Mouse (Mus musculus) forebrain, embryonic 12.5 days (tissue): ENCODE results near the gene Phc2. TPM values are rescaled to one million over a fixed set of nuclear protein-coding genes. Genes with fewer than 3 reads are reported as not detected.
"Not testable (repeated sequence)": the region's sequence is repeated elsewhere in the genome, so short reads cannot be mapped to it uniquely, and the experiment has no call there.

Experiments
- ATAC-seq: fragments of 200-750 bp; cut with Nextera tagmentation; 2 replicates; pipeline ENCODE4 v1.8.0; 2017; ENCODE audit warnings: moderate TSS enrichment; ENCODE audit not compliant: low FRiP score
- H3K27ac ChIP-seq: fragments of 300-500 bp; sonication (generic); 2 replicates; pipeline ENCODE4 v1.5.1; 2016; ENCODE audit warnings: mild to moderate bottlenecking
- H3K27me3 ChIP-seq: fragments of 300-500 bp; sonication (generic); 2 replicates; pipeline ENCODE4 v1.6.1; 2016; ENCODE audit warnings: mild to moderate bottlenecking
- H3K36me3 ChIP-seq: fragments of 300-500 bp; sonication (generic); replicated peaks from 2 replicates; pipeline ENCODE4 v1.6.1; 2016; ENCODE audit warnings: mild to moderate bottlenecking
- H3K4me1 ChIP-seq: fragments of 300-500 bp; sonication (generic); 2 replicates; pipeline ENCODE4 v1.6.1; 2016
- H3K4me2 ChIP-seq: fragments of 300-500 bp; sonication (generic); 2 replicates; pipeline ENCODE4 v1.6.1; 2016; ENCODE audit warnings: mild to moderate bottlenecking, moderate library complexity
- H3K4me3 ChIP-seq: fragments of 300-500 bp; sonication (generic); replicated peaks from 2 replicates; pipeline ENCODE4 v1.5.1; 2016; ENCODE audit warnings: mild to moderate bottlenecking
- H3K9ac ChIP-seq: fragments of 300-500 bp; sonication (generic); 2 replicates; pipeline ENCODE4 v1.6.1; 2016; ENCODE audit warnings: mild to moderate bottlenecking
- H3K9me3 ChIP-seq: fragments of 300-500 bp; sonication (generic); 2 replicates; pipeline ENCODE4 v1.6.1; 2016
- WGBS: fragments of 180-500 bp; shearing (Covaris S2); methylation state at CpG from one replicate; pipeline ENCODE4 v1.1.7; 2016; 5-methylcytosine and 5-hydroxymethylcytosine counted together
- polyA plus RNA-seq: library from polyadenylated mRNA; unstranded; fragments of >200 nt; fragmentation: Nextera tagmentation; extraction: Ambion mirVana; gene quantifications from 2 replicates; pipeline ENCODE4 v1.2.1, GENCODE M21; 2016

Phc2 gene
- polyA plus RNA-seq = 56.1 and 148 TPM in 2 replicates

DNA sequence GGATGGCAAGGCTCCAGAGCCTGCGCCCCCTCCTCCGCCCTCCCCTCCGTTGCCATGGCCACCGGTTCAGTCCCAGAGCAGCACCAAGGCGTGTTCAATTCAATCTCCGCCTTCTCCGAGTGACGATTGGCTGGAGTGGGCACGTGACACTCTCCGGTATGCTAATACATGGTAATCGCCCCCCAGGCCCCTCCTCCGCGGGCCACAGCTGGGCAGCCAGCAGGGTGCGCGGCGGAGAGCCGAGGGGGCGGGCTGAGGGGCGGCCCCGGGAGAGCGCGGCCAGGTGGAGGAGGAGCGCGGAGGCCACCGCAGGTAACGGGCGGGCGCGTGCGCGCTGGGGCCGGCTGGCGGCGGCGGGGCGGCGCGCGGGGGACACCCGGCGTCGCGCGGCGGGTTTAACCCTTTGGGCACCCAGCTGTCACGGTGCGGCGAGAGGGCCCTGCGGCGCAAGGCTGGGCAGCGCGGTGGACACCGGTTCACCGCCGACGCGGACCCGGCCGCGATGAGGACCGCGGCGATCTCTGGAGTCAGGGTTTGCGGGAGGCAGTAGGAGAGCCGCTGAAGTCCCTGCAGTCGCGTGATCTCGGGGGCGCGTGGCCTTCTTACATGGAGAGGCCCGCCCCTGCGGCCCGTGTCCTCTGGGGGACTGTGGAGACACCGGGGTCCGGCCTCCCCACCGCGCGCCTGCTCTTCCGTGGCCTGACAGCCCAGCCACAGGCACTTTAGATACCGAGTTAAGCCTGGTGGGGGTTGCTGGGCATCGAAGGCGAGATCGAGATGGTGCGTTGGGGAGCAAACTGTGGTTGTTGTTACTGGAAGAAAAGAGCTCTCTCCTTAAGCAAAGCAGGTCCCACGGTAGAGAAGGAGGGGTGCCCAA, at the start of gene Phc2:
Phc2 (plus strand) TSS at position 198 of the 877 bp plus-strand sequence.
- H3K27me3 ChIP-seq = peaks cover 21% of the 10 kb centered on the region
- H3K36me3 ChIP-seq = no peaks in the 10 kb centered on the region
- H3K4me3 ChIP-seq = peak within 1 kb of the TSS; percentile 72
- no peaks in the 10 kb centered on the region for H3K9me3 ChIP-seq
- peak within 1 kb of the TSS; percentile 70 for H3K9ac ChIP-seq
- H3K4me2 ChIP-seq = peak within 1 kb of the TSS; percentile 96
- H3K27ac ChIP-seq = peak within 1 kb of the TSS; percentile 81
- H3K4me1 ChIP-seq = peaks cover 29% of the 10 kb centered on the region
- under 1% methylated on average over 68 of the region's 85 CpGs for WGBS
- peak; percentile 99 for ATAC-seq

DNA sequence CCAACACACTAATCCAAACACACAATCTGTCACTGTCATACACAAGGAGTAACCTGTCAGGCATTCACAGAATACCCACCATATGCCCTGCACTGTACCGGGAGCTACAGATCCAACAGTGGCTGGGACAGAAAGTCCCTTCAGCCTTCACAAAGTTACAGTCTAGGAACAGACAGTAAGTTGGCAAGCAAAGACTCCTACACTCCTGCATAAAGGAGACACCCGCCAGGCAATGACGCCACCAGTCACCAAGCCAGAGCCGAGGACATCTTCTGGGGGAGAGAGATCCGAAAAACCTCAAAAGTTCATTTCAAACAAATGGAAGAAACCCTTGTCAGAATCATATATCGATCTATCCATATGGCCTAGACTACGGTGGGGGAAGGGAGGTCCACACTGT, 47.9 kb upstream of the Phc2 start:
- no peak overlapping the region for H3K9ac ChIP-seq
- H3K4me1 ChIP-seq = peaks cover 13% of the 10 kb centered on the region
- no peak for ATAC-seq
- no peaks in the 10 kb centered on the region for H3K9me3 ChIP-seq
- H3K27ac ChIP-seq = no peak overlapping the region
- 97% methylated on average over 7 of the region's 7 CpGs for WGBS
- H3K4me2 ChIP-seq = no peak overlapping the region
- no peak overlapping the region for H3K4me3 ChIP-seq
- H3K27me3 ChIP-seq = no peaks in the 10 kb centered on the region
- H3K36me3 ChIP-seq = peaks cover 29% of the 10 kb centered on the region

DNA sequence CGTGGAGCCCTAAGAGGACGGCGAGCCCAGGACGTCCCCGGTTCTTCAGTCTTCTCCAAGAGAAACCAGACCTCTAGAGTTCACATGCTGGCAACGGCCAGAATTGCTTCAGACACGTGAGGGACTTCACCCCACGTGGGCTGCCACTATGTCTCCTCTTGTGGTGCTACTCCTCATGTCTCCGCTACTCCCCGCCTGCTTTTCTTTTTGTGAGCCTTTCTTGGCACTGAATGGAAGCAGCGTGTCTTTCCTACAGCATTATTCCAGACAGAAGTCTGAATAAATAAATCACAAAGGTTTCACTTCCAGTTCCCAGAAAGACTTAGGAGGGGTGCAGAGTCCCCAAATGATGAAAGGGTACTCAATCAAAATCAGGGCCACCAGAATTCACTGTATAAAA, 46.8 kb upstream of the Phc2 start:
- WGBS = 86% methylated on average over 11 of the region's 11 CpGs
- Histone ChIP-seq H3K9me3 (no peaks in the 10 kb centered on the region), H3K9ac (no peak overlapping the region), H3K36me3 (peaks cover 21% of the 10 kb centered on the region), H3K4me3 (no peak overlapping the region), H3K4me2 (no peak overlapping the region), H3K27me3 (no peaks in the 10 kb centered on the region), H3K27ac (no peak overlapping the region), H3K4me1 (peaks cover 13% of the 10 kb centered on the region)
- no peak for ATAC-seq

DNA sequence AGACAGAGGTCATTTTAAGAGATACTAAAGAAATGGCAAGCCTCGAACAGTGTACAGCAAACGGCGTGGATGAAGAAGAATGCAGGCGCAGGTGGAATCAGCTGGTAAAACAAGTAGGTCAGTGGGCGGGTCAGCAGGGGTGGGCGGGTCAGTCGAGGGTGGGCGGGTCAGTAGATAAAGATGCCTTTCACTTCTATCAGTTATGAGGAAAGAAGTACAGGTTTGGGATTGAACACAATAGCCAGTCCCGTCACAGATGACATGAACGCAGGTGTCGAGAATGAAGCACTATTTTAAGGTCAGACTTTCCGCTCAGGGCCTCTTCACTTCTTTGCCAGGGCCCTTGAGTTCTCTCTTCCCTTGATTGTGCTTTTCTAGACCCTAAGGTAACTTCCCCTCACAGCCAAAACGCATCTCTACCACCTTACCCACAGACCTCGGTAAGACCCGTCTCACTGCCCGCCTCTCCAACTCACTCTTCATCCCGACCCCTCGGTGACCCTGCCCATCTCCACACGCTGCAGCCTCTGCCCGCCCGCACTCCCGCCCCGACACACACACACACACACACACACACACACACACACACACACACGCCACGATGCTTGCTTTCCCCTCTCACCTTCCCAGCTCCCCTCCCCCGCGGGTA, 45.1 kb upstream of the Phc2 start:
- peak overlapping the region; percentile 31; the same call in 1 of the 2 replicates for H3K27ac ChIP-seq
- H3K9ac ChIP-seq = peak overlapping the region; percentile 76
- ATAC-seq = peak; percentile 62
- H3K4me1 ChIP-seq = peaks cover 13% of the 10 kb centered on the region
- H3K27me3 ChIP-seq = no peaks in the 10 kb centered on the region
- H3K4me3 ChIP-seq = peak overlapping the region; percentile 67
- peaks cover 4% of the 10 kb centered on the region for H3K36me3 ChIP-seq
- WGBS = 11% methylated on average over 27 of the region's 27 CpGs
- H3K4me2 ChIP-seq = peak overlapping the region; percentile 77
- no peaks in the 10 kb centered on the region for H3K9me3 ChIP-seq

DNA sequence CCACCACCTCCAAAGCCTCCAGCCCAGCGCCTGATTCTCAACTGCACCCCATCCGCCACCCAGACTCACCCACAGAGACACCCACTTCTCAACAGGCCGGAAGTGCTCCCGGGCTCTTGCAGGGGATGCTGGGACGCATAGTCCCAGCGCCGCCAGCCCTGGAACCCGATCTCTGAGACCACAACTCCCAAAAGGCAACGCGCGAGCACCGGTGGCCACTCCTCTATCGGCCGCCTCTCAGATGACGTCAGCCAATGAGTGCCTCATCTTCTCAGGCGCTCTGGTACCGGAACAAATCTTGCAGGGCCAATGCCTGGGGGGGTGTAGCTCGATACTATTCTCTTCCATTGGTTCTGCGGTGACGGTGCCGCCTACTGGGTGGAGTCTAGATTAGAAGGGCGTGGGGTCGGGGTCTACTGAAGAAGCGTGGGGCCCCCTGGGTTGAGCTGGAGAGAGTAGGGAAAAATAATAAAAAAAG, 44.5 kb upstream of the Phc2 start, which contains the start of gene Zscan20:
Zscan20 (minus strand) TSS at position 174 of the 478 bp plus-strand sequence.
- H3K27me3 ChIP-seq = no peaks in the 10 kb centered on the region
- peak within 1 kb of the TSS; percentile 67 for H3K4me3 ChIP-seq
- ATAC-seq = peak; percentile 97
- H3K9me3 ChIP-seq = no peaks in the 10 kb centered on the region
- peaks cover 13% of the 10 kb centered on the region for H3K4me1 ChIP-seq
- H3K4me2 ChIP-seq = peak within 1 kb of the TSS; percentile 77
- peak within 1 kb of the TSS; percentile 76 for H3K9ac ChIP-seq
- no peaks in the 10 kb centered on the region for H3K36me3 ChIP-seq
- WGBS = under 1% methylated on average over 24 of the region's 24 CpGs
- H3K27ac ChIP-seq = peak within 1 kb of the TSS; percentile 31; the same call in 1 of the 2 replicates

DNA sequence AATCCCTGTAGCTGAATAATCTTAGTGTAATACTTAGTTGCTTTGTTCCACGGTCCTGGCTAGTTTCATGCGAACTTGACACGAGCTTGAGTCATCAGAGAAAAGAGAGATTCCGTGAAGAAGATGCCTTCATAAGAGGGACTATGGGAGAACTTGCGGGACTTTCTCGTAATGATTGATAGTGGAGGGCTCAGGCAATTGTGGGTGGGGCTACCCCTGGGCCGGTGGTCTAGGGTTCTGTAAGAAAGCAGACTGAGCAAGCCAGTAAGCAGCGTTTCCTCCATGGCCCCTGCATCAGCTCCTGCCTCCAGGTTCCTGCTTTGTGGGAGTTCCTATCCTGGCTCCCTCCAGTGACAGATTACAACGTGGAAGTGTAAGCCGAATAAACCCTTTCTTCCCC, 43.8 kb upstream of the Phc2 start:
- Histone ChIP-seq H3K4me2 (peak overlapping the region; percentile 77), H3K4me3 (peak overlapping the region; percentile 67; the same call in 1 of the 2 replicates), H3K9me3 (no peaks in the 10 kb centered on the region), H3K4me1 (peaks cover 13% of the 10 kb centered on the region), H3K36me3 (no peaks in the 10 kb centered on the region), H3K27me3 (no peaks in the 10 kb centered on the region), H3K9ac (no peak overlapping the region), H3K27ac (no peak overlapping the region)
- WGBS = 29% methylated on average over 10 of the region's 10 CpGs
- no peak for ATAC-seq

DNA sequence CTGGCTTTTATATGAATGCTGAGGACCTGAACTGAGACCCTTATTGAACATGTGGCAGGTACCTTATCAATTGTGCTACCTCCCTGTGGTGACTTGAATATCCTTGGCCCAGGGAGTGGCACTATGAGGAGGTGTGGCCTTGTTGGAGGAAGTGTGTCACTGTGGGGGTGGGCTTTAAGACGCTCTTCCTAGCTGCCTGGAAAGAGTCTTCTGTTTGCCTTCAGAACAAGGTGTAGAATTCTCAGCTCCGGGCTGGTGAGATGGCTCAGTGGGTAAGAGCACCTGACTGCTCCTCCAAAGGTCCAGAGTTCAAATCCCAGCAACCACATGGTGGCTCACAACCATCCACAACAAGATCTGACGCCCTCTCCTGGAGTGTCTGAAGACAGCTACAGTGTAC, 42.8 kb upstream of the Phc2 start:
- not testable (repeated sequence) for H3K27ac ChIP-seq, H3K4me2 ChIP-seq, H3K9me3 ChIP-seq, H3K27me3 ChIP-seq, ATAC-seq, H3K36me3 ChIP-seq, H3K4me3 ChIP-seq, H3K9ac ChIP-seq
- WGBS = 83% methylated on average over 3 of the region's 3 CpGs
- peaks cover 13% of the 10 kb centered on the region for H3K4me1 ChIP-seq

DNA sequence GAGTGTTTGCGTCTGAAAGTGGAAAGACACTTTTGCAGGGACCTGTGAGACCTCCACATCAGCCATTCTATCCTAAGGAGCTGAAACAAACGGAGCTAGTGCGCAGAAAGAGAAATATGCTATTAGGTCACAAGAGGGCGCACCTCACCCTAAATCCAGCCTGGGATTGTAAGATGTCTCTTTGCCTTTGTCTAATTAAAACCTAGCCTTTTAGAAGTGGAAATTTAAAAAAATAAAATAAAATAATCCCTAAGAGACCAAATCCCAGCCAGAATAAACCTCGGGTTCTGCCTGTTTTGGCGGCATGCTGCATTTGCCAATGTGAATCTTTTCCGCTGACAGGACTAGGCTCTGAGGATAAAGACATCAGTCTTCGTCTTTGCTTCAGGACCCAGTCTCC, 41.2 kb upstream of the Phc2 start:
- ATAC-seq = no peak
- Histone ChIP-seq H3K4me3 (no peak overlapping the region), H3K36me3 (no peaks in the 10 kb centered on the region), H3K4me2 (no peak overlapping the region), H3K9ac (no peak overlapping the region), H3K27ac (no peak overlapping the region), H3K27me3 (peaks cover 14% of the 10 kb centered on the region), H3K9me3 (no peaks in the 10 kb centered on the region), H3K4me1 (peaks cover 13% of the 10 kb centered on the region)
- WGBS = 25% methylated on average over 8 of the region's 8 CpGs

DNA sequence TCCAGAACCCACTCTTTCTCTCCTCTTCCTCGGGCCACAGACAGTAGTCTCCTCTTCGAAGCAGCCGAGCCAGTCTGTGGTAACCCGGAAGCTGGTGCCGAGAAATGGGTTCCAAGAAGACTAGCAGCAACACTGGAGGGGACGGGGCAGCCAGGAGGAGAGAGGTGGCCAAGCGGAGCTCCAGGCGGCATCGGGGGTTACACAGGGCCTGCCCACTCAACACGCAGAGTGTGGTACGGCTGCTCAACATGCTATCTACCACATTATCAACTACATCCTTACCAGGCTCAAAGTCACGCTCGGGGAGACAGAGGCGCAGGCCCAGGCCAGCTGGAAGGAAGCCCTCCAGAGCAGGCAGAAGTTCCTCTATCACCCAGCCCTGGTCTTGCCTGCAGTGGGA, 38.7 kb upstream of the Phc2 start:
- Histone ChIP-seq H3K36me3 (no peaks in the 10 kb centered on the region), H3K9me3 (no peaks in the 10 kb centered on the region), H3K27ac (no peak overlapping the region), H3K4me3 (no peak overlapping the region), H3K9ac (no peak overlapping the region), H3K27me3 (peaks cover 14% of the 10 kb centered on the region), H3K4me1 (peaks cover 1% of the 10 kb centered on the region), H3K4me2 (no peak overlapping the region)
- WGBS = 92% methylated on average over 14 of the region's 14 CpGs
- ATAC-seq = no peak

DNA sequence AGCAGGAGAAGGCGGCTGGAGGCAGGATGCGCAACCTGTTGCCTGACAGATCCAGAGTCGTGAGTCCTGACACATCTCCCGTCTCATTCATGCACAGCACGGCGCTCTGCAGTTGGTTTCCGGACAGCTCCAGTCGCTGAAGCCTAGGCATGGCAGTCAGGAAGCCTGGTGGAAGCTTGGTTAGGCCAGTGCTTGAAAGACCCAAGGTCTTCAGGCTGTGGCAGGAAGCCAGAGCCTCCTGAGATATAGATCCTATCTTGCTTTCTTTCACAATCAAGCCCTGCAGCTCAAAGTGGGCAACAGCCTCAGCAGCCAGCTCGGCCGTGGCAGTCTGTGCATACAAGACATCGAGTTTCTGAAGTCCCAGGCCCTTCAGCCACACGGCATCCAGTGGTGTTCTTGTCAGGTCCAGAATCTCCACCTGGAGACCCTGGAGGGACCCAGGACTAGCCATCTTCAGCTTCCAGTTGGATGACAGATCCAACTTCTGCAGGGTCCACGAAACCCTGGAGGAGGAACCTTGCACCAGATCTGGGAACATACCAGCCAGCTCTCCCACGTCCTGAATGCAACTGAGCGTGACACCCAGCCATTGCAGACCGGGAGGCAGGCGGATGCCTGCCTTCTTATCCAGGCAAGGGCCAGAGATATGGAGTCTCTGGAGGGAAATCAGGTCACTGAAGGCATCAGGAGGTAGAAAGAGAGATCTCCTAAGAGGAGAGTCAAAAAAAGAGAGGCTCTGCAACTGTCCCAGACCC, 37.0 kb upstream of the Phc2 start:
- Histone ChIP-seq H3K36me3 (no peaks in the 10 kb centered on the region), H3K27ac (no peak overlapping the region), H3K9me3 (no peaks in the 10 kb centered on the region), H3K4me3 (no peak overlapping the region), H3K4me2 (no peak overlapping the region), H3K4me1 (no peaks in the 10 kb centered on the region), H3K27me3 (peaks cover 14% of the 10 kb centered on the region), H3K9ac (no peak overlapping the region)
- 78% methylated on average over 17 of the region's 17 CpGs for WGBS
- no peak for ATAC-seq

DNA sequence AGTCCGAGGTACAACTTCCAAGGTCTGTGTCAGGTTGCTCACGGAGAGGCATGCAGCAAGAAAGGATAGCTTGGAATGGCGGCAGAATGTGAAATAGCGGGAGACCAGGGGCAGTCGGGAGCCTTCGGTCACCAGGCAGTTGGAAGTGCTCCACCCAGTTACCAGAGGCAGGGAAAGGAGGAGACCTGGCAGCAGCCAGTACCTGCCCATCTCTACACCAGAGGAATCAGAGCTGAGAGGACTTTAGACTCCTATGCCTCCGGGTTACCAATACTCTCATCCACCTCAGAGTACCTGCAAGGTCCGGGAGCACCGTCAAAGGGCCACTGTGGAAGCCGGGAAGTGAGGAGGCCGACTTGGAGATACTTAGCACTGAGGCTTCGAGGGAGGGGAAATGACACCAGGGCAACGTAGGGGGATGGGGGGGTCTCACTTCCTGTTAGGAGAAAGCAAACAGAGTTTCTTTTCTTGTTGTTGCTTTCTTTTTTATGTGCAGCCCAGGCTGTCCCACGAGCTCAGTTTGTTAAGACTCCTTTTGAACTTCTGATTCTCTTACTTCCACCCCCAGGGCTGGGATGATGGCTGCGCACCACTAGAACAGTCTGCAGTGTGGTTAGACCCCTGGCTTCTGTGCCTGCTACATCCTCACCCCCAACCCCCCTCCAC, 36.1 kb upstream of the Phc2 start, which contains the start of gene Tlr12:
Tlr12 (minus strand) TSS at position 374 of the 666 bp plus-strand sequence.
- H3K9me3 ChIP-seq = no peaks in the 10 kb centered on the region
- no peaks in the 10 kb centered on the region for H3K36me3 ChIP-seq
- peaks cover 14% of the 10 kb centered on the region for H3K27me3 ChIP-seq
- no peak for ATAC-seq
- no peak within 1 kb of the TSS for H3K9ac ChIP-seq
- WGBS = 68% methylated on average over 15 of the region's 15 CpGs
- H3K27ac ChIP-seq = no peak within 1 kb of the TSS
- H3K4me2 ChIP-seq = no peak within 1 kb of the TSS
- no peak within 1 kb of the TSS for H3K4me3 ChIP-seq
- no peaks in the 10 kb centered on the region for H3K4me1 ChIP-seq
